Mouse (Mus musculus): ENCODE results near the gene Limch1. TPM values are rescaled to one million over a fixed set of nuclear protein-coding genes. Genes with fewer than 3 reads are reported as not detected.

Gene Limch1
- polyA plus RNA-seq, 1 experiment from 2014 or later: 22.2 TPM

- 68% methylated on average over 11 of the region's 11 CpGs for WGBS
- no peaks in the 10 kb centered on the region for H3K9me3 ChIP-seq (replicated peaks; ENCODE audit: control insufficient read depth, low read length)
- no peaks in the 10 kb centered on the region; the same call in 1 of the 2 replicates for H3K27me3 ChIP-seq (ENCODE audit: control insufficient read depth, insufficient read depth, low read length)
- H3K27ac ChIP-seq (ENCODE audit: low read length): no peak overlapping the region
- no peaks in the 10 kb centered on the region for H3K36me3 ChIP-seq (ENCODE audit: control insufficient read depth, insufficient read depth)
- H3K9ac ChIP-seq (ENCODE audit: low read length): no peak overlapping the region
- no peaks in the 10 kb centered on the region for H3K4me1 ChIP-seq (ENCODE audit: control insufficient read depth, insufficient read depth, low read length)
- ATAC-seq (replicated peaks; ENCODE audit: extremely low read depth, insufficient read depth, low FRiP score): no peak
- no peak overlapping the region for H3K4me3 ChIP-seq (ENCODE audit: low read length)
- no peak overlapping the region for H3K4me2 ChIP-seq (ENCODE audit: low read depth, low read length)
These were observed 173.0 kb downstream of the Limch1 start for GRCm38 (mm10) chr5:66918316-66919305.

- ATAC-seq (replicated peaks; ENCODE audit: extremely low read depth, insufficient read depth, low FRiP score): no peak
- H3K9me3 ChIP-seq (replicated peaks; ENCODE audit: control insufficient read depth, low read length): no peaks in the 10 kb centered on the region
- no peaks in the 10 kb centered on the region; the same call in 1 of the 2 replicates for H3K27me3 ChIP-seq (ENCODE audit: control insufficient read depth, insufficient read depth, low read length)
- no peaks in the 10 kb centered on the region for H3K36me3 ChIP-seq (ENCODE audit: control insufficient read depth, insufficient read depth)
- H3K27ac ChIP-seq (ENCODE audit: low read length): no peak overlapping the region
- H3K4me1 ChIP-seq (ENCODE audit: control insufficient read depth, insufficient read depth, low read length): no peaks in the 10 kb centered on the region
- no peak overlapping the region for H3K4me3 ChIP-seq (ENCODE audit: low read length)
- no peak overlapping the region for H3K4me2 ChIP-seq (ENCODE audit: low read depth, low read length)
- 83% methylated on average over 5 of the region's 5 CpGs for WGBS
- no peak overlapping the region for H3K9ac ChIP-seq (ENCODE audit: low read length)
These were observed 177.0 kb downstream of the Limch1 start for GRCm38 (mm10) chr5:66922582-66922981.

GRCm38 (mm10) chr5:66929291-66929690 is 183.7 kb downstream of the Limch1 start:
- ATAC-seq (replicated peaks; ENCODE audit: extremely low read depth, insufficient read depth, low FRiP score): no peak

GRCm38 (mm10) chr5:66933134-66933804 is 187.6 kb downstream of the Limch1 start:
- H3K27ac ChIP-seq (ENCODE audit: low read length): no peak overlapping the region
- H3K4me1 ChIP-seq (ENCODE audit: control insufficient read depth, insufficient read depth, low read length): no peaks in the 10 kb centered on the region
- H3K36me3 ChIP-seq (ENCODE audit: control insufficient read depth, insufficient read depth): no peaks in the 10 kb centered on the region
- no peak overlapping the region for H3K4me2 ChIP-seq (ENCODE audit: low read depth, low read length)
- H3K4me3 ChIP-seq (ENCODE audit: low read length): no peak overlapping the region
- WGBS: 66% methylated on average over 10 of the region's 10 CpGs
- H3K27me3 ChIP-seq (ENCODE audit: control insufficient read depth, insufficient read depth, low read length): no peaks in the 10 kb centered on the region
- H3K9ac ChIP-seq (ENCODE audit: low read length): no peak overlapping the region
- no peak for ATAC-seq (replicated peaks; ENCODE audit: extremely low read depth, insufficient read depth, low FRiP score)
- no peaks in the 10 kb centered on the region for H3K9me3 ChIP-seq (replicated peaks; ENCODE audit: control insufficient read depth, low read length)

More at GRCm38 (mm10) chr5:66929291-66929690, 183.7 kb downstream of the Limch1 start:
- Histone ChIP-seq H3K36me3 (ENCODE audit: control insufficient read depth, insufficient read depth) (no peaks in the 10 kb centered on the region), H3K4me3 (ENCODE audit: low read length) (no peak overlapping the region), H3K9ac (ENCODE audit: low read length) (no peak overlapping the region), H3K27me3 (ENCODE audit: control insufficient read depth, insufficient read depth, low read length) (no peaks in the 10 kb centered on the region), H3K4me1 (ENCODE audit: control insufficient read depth, insufficient read depth, low read length) (no peaks in the 10 kb centered on the region), H3K27ac (ENCODE audit: low read length) (no peak overlapping the region), H3K4me2 (ENCODE audit: low read depth, low read length) (no peak overlapping the region), H3K9me3 (replicated peaks; ENCODE audit: control insufficient read depth, low read length) (no peaks in the 10 kb centered on the region)
- 51% methylated on average over 6 of the region's 6 CpGs for WGBS

- H3K9ac ChIP-seq (ENCODE audit: low read length): no peak overlapping the region
- H3K27me3 ChIP-seq (ENCODE audit: control insufficient read depth, insufficient read depth, low read length): no peaks in the 10 kb centered on the region
- no peak overlapping the region for H3K27ac ChIP-seq (ENCODE audit: low read length)
- WGBS: 79% methylated on average over 3 of the region's 3 CpGs
- no peaks in the 10 kb centered on the region for H3K9me3 ChIP-seq (replicated peaks; ENCODE audit: control insufficient read depth, low read length)
- H3K4me1 ChIP-seq (ENCODE audit: control insufficient read depth, insufficient read depth, low read length): no peaks in the 10 kb centered on the region
- H3K36me3 ChIP-seq (ENCODE audit: control insufficient read depth, insufficient read depth): no peaks in the 10 kb centered on the region
- H3K4me2 ChIP-seq (ENCODE audit: low read depth, low read length): no peak overlapping the region
- no peak overlapping the region for H3K4me3 ChIP-seq (ENCODE audit: low read length)
- no peak for ATAC-seq (replicated peaks; ENCODE audit: extremely low read depth, insufficient read depth, low FRiP score)
These were observed 189.0 kb downstream of the Limch1 start for GRCm38 (mm10) chr5:66934585-66934984.

- H3K4me3 ChIP-seq (ENCODE audit: low read length): no peak overlapping the region
- H3K4me1 ChIP-seq (ENCODE audit: control insufficient read depth, insufficient read depth, low read length): no peaks in the 10 kb centered on the region
- no peaks in the 10 kb centered on the region for H3K9me3 ChIP-seq (replicated peaks; ENCODE audit: control insufficient read depth, low read length)
- 72% methylated on average over 9 of the region's 9 CpGs for WGBS
- no peak overlapping the region for H3K4me2 ChIP-seq (ENCODE audit: low read depth, low read length)
- H3K27ac ChIP-seq (ENCODE audit: low read length): no peak overlapping the region
- H3K36me3 ChIP-seq (ENCODE audit: control insufficient read depth, insufficient read depth): no peaks in the 10 kb centered on the region
- H3K27me3 ChIP-seq (ENCODE audit: control insufficient read depth, insufficient read depth, low read length): no peaks in the 10 kb centered on the region
- ATAC-seq (replicated peaks; ENCODE audit: extremely low read depth, insufficient read depth, low FRiP score): no peak
- H3K9ac ChIP-seq (ENCODE audit: low read length): no peak overlapping the region
These were observed 191.7 kb downstream of the Limch1 start for GRCm38 (mm10) chr5:66937376-66937775.

- no peak overlapping the region for H3K9ac ChIP-seq (ENCODE audit: low read length)
- no peaks in the 10 kb centered on the region for H3K36me3 ChIP-seq (ENCODE audit: control insufficient read depth, insufficient read depth)
- ATAC-seq (replicated peaks; ENCODE audit: extremely low read depth, insufficient read depth, low FRiP score): no peak
- no peaks in the 10 kb centered on the region for H3K4me1 ChIP-seq (ENCODE audit: control insufficient read depth, insufficient read depth, low read length)
- H3K27me3 ChIP-seq (ENCODE audit: control insufficient read depth, insufficient read depth, low read length): no peaks in the 10 kb centered on the region
- 65% methylated on average over 8 of the region's 8 CpGs for WGBS
- no peak overlapping the region for H3K4me2 ChIP-seq (ENCODE audit: low read depth, low read length)
- no peak overlapping the region for H3K4me3 ChIP-seq (ENCODE audit: low read length)
- no peak overlapping the region for H3K27ac ChIP-seq (ENCODE audit: low read length)
- H3K9me3 ChIP-seq (replicated peaks; ENCODE audit: control insufficient read depth, low read length): no peaks in the 10 kb centered on the region
These were observed 196.3 kb downstream of the Limch1 start for GRCm38 (mm10) chr5:66941710-66942450.

GRCm38 (mm10) chr5:66942922-66943321 is 197.3 kb downstream of the Limch1 start:
- H3K36me3 ChIP-seq (ENCODE audit: control insufficient read depth, insufficient read depth): no peaks in the 10 kb centered on the region
- H3K4me3 ChIP-seq (ENCODE audit: low read length): no peak overlapping the region
- no peak overlapping the region for H3K27ac ChIP-seq (ENCODE audit: low read length)
- no peaks in the 10 kb centered on the region for H3K9me3 ChIP-seq (replicated peaks; ENCODE audit: control insufficient read depth, low read length)
- H3K4me2 ChIP-seq (ENCODE audit: low read depth, low read length): no peak overlapping the region
- WGBS: 86% methylated on average over 2 of the region's 2 CpGs
- H3K4me1 ChIP-seq (ENCODE audit: control insufficient read depth, insufficient read depth, low read length): no peaks in the 10 kb centered on the region; the same call in 1 of the 2 replicates
- no peak for ATAC-seq (replicated peaks; ENCODE audit: extremely low read depth, insufficient read depth, low FRiP score)
- H3K27me3 ChIP-seq (ENCODE audit: control insufficient read depth, insufficient read depth, low read length): no peaks in the 10 kb centered on the region
- no peak overlapping the region for H3K9ac ChIP-seq (ENCODE audit: low read length)

Data from heart, embryonic 16.5 days (tissue).